Mouse (Mus musculus): Measurements from ENCODE around the gene Smim4.

GRCm38 (mm10) chr14:31079313-31080028, 49.3 kb downstream of the Smim4 start:
- TF ChIP-seq POLR2A (IDR thresholded peaks at IDR 0.05; ENCODE audit: insufficient read depth, low read depth, low read length) (no peak), CTCF (IDR thresholded peaks at IDR 0.05) (no peak), EP300 (IDR thresholded peaks at IDR 0.05; ENCODE audit: insufficient read depth, low read depth, low read length) (no peak)

Data from heart, adult 2 months (tissue).